Mouse (Mus musculus) megakaryocyte, adult 5-6 weeks (primary cell): Measurements from ENCODE around the gene Aamp. TPM values are rescaled to one million over a fixed set of nuclear protein-coding genes. Genes with fewer than 3 reads are reported as not detected.

Experiments
- ATAC-seq: 2 replicates; pipeline ENCODE4 v1.8.0; 2016; ENCODE audit warnings: mild to moderate bottlenecking, inconsistent platforms; ENCODE audit not compliant: poor library complexity, severe bottlenecking
- total RNA-seq, 2 experiments: library from RNA; stranded (forward) in 1 of 2; stranded (reverse) in 1 of 2; fragments of 153-499, 151-499 nt in 1 of 2; fragments of 221-1000, 200-1000 nt in 1 of 2; gene quantifications; 2 replicates each; pipeline versions ENCODE4 v1.2.3 to v1.2.4; 2015 to 2017

The Aamp gene
- total RNA-seq, 2 experiments from 2014 or later, result 27.8 to 59.5 TPM

DNA sequence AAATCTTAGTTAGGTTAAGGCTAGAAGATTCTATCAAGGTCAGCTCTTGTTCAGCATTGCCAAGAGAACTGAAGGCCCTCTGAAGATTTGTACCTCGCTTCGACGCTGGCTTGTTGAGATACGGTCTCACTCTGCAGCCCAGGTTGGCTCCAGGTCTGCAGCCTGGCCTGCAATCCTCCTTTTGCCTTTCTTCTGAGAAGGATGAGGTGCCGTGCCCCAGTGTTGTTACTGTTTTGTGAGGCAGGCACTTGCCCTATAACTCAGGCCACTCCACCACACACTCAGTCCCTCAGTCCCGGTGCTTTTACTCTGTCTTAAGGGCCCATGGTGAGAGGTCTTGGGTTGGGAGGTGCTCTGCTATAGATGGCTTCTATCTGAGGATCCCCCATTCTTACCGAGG, 17.7 kb upstream of the Aamp start:
- no peak for ATAC-seq

DNA sequence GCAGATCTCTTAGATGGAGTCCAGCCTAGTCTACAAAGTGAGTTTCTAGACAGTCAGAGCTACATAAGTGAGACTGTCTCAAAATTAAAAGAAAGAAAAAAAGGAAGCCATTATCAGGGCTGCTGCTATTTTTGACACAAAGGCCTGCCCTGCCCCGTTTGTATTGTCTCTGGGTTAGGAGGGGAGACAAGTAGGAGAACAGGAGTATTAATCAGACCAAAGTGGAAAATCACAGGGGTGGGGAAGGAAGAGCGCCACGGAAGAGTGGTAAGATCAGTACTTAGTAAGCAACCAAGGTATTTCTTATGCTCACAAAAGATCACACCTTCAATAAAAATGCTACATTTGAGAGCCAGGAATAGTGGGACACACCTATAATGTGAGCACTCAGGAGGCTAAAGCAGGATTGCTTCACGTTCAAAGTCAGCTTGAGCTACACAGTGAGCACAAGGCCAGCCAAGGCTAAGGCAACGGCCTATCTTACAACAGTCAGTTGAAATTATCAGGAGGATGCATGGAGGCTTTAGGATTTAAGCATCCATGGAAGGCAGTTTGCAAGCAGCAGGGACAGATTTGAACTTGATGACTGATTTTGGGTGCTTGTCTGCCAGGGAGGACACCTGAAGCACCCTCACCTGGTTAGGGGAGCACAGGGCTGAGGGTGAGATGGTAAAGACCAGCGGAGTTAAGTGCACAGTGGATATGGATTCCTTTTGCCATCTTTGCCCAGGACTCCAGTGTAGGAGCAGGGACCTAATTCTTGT, 16.0 kb upstream of the Aamp start:
- ATAC-seq, result no peak

DNA sequence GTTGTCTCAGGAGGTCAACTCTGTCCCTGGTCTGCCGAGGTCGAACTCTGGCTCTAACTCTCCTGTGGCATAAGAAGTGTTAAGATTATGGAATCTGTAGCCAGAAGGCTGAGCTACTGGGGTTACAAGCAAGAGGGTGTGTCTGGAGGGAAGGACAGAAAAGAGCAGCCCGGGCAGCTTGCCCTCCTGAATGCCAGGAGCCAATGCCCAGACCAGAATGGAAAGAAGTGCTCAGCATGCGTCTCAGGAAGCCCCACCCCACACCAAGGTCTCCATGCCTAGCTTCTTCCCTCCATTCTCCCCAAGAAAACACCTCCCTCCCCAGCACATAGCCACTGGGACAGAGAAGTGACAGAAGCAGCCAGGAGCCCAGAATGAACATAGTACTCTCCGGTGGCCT, 14.5 kb upstream of the Aamp start:
- ATAC-seq, result no peak

DNA sequence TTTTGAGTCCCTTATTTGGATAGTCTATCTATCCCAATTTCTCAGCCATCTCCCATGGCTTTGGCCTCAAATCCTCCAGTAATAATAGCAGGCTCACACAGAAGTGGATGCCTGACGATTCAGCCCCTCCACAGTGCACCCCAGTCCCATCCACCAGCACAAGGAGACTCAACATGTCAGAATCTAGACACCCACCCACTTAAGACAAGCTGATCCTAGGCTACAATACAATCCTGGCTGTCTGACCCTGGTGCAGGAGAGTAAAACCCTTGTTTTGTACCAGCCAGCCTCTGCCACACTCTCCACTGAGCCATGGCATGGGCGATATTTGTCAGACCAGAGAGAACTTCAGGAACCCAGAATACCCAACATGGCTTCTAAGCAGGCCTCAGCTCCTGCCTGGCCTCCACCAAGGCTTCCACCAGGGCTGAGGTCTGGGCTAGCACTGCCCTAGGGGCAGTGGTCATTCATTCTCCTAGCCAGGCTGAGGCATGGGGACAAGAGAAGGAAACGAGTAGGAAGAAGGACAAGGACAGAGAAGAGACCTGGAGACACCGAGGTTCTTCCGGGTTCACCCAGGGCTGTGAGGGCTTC, 13.7 kb upstream of the Aamp start:
- ATAC-seq, result no peak

DNA sequence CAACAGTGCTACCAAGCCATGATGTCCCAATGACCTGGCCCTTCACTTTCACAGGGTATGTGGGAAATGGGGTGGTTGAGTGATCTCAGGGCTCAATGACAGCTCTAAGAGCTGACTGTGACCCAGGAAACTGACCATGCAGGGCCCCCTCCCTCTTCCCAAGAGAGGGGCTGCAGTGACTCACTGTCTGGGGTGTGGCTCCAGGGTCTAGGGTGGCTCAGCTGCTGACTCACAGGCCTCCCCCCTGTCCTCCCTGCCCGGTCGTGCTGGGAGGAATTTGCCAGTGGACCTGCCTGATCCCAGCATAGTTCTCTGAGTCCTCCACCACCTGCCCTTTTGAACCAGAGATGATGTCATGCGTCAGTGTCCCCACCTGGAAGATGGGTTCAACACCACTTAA, 12.7 kb upstream of the Aamp start:
- ATAC-seq, result no peak

DNA sequence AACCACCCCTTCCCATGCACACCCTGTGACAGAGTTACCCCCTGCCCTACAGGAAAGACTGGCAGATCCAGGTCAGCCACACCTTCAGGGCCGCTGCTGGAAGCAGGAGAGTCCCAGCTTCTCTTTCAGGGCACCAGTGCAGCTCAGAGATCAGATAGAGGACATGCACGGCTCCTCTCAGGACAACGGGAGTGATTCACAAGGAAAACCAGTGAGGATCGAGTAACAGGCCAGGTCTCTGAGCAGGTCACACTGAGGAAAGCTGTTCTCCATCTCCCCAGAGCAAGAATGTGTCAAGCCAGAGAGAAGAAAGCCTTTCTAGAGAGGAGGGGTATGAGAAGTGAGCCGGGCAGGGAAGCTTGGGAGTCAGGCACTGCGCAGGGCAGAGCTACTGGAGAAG, 11.9 kb upstream of the Aamp start:
- no peak for ATAC-seq

DNA sequence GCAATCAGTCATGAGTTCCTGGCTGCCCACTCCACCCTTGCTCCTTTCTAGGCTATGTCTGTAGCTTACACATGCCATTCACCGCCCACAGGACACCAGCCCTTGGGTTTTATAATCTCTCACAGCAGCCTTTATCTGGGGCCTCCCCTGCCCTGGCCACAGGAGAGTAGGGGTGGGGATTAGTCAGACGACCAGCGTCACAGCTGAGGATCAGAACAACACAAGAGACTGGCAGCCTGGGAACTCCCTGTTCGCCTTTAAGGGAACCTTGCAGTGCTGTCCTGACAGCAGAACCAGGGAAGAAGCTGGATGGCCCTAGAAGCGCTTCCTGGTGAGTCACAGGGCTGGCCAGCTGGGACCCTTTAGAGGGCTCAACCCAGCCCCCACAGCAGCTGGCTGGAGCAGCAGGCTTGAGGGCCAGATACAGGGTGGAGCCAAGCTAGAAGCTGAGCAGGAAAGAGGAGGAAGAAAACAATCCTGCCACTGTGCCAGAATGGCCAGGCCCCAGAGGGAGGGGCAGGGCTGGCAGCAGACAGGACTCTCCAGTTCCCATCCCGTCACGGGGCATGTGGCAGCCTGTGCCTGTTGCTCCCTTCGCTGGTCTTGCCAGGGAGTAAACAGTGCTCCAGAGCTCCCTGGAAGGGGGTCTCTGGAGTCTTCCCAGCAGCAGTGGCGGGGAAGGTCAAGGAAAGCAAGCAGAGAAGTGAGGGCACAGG, 11.1 kb upstream of the Aamp start:
- ATAC-seq, result peak; percentile 65

DNA sequence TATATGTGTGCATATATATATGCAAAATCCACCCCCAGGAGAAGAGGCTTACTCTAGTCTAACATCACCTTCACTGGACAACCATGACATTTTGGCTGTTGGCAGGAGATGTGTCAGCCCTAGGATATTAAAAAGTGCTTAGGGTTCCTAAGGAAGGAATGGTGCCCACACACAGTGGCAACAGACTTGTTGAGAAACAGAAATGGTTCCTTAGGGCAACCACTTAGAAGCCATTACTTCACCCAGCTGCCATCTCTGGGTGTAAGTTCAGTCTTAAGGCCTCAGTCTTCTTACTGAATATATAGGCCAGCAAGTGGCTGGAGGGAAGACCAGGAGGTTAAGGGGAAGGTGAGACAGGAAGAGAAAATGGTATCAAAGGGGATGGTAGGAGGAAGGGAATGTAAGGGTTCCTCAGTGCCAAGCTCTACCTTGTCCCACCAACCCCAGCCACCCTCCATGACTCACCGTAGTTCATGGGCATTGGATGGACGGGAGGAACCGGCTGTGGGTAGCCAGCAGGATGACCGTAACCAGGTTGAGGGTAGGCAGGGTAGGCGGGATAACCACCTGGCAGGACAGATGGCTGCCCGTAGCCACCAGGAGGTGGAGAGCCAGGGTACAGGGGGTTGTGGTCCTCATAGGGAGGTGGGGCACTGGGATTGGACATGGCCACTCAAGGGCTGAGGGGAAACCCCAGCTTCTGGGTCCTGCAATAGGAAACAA, 10.4 kb upstream of the Aamp start:
- ATAC-seq, result no peak

DNA sequence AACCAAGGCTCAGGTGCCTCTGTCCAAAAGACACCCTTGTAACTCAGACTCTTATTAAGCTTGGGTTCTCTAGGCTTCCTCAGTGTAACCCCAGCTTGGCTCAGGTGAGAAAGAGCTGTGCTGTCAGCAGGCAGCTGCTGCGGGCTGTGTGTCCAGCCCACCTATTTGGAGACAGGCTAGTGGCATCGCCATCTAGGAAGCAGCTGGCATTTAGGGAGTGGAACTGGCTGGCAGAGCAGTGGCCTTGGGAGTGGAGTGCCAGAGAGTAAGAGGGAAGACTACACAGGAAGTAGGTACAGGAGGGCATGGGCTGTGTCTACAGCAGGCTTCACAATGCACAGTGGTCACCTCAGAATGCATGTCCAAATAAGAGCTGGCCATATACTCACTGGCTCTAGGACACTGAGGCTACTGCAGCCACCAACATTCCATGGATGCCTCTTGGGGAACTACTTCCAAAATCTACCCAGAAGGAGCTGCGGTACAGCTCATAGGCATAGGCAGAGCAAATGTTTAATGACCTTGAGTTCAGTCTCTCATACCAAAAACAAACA, 9.6 kb upstream of the Aamp start:
- no peak for ATAC-seq

DNA sequence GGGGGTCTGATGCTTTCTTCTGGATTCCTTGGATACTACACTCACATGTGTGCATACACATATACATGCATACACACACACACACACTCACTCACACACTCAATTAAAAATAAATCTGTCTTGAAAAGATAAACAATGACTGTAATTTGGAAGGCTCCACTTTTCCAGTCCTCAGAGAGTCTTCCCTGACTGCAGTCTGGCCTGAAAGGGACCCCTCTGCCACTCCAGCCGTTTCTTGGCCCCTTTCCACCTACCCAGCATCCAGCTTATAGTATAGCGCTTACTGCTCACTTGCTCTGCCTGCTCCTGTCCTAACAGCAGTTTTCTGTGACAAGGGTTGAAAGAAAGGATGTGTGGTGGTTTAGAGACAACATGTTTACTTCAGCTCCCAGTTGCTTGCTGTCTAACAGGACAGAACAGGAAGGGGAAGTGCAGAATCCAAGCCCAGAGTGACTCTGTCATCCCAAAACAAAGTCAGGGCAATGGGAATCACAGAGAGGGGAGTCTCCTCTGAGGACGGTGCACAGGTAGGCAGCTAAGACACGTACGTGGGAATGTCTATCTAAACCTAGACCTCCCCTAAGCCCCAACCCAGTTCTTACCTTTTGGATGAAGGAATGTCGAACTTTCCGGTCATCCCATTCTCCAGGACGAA, 8.9 kb upstream of the Aamp start:
- ATAC-seq, result no peak

DNA sequence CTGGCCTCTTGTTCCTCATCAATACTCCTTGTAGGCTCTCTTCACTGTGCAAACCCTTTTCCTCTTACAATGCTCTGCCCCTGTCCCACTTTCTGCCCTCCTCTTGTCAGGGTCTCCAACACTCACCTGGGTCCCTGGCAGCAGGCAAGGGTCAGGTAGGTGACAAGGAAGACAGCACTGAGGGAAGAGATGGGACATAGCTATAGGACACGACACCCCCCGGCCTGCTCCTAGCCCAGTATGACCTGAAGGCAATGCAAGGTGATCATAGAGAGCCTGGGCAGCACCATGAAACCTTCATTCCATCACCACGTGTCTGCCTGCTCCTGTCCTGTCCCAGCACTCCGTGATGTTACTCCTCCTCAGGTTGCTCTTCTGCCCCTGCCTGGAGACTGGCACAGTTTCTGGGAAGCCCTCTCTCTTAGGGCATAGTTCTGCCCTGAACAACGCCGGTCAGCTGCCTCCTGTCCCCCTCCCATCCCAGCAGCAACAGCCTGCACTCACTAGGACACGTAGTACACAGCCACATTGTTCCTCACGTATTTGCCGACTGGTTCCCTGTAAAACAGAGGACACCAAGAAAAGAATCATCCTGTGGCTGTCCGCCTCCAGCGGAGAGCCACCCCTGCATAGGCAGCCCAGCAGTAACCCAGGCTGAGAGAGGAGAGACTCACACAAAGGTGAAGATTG, 7.9 kb upstream of the Aamp start:
- no peak for ATAC-seq

DNA sequence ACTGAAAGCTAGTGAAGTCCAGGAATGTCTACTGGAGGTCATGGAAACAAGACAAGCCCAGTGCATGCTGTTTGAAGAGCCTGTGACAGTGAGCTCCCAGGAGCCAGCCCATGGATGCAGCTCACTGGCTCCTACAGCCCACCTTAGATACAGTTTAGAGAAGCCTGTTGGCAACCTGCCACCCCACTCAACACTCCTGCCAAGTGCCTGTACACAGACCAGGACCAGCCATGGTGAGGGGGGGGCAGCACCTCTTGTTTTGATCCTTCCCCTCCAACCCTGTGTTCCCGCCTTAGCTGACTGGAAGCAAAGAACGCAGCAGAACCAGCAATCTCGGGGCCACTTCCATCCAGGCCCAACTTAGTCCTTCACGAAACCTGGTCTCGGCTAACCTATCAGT, 5.6 kb upstream of the Aamp start:
- ATAC-seq, result no peak

DNA sequence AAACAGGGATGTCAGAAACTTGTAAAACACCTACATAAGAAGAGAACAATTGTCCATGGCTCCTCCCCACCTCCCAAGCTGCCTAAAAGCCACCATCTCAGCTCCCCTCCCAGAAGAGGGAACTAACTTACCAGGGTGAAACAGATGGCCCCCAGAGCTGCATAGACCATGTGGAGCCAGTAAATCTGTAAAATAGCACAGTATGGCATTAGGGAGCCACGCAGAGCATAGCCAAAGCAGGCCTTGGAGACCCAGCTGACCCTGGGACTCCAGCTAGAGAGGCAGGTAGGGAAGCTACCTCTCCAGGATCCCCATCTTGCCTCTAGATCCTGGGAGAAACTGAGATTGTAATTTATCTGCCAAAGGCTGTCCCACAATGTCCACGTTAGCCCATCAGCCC, 5.2 kb upstream of the Aamp start:
- ATAC-seq, result no peak

DNA sequence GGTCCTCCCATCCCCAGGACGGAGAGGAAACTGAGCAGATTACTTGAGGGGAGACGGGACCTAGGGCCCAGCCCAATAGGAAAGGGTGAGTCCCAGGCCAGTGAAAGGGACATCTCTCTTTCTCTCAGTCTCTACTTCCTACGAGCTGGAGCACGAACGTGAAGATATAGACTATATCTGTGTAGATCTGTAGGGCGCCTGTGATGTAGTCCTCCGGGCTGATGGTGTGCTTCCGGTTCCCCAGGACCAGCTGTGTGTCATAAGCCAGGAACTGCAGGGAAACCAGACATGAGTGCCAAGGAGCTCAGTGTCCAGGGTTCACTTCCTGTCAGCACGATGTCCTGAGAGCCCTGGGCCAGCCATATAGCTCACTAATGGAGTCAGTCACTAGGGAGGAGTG, 4.7 kb upstream of the Aamp start:
- no peak for ATAC-seq

DNA sequence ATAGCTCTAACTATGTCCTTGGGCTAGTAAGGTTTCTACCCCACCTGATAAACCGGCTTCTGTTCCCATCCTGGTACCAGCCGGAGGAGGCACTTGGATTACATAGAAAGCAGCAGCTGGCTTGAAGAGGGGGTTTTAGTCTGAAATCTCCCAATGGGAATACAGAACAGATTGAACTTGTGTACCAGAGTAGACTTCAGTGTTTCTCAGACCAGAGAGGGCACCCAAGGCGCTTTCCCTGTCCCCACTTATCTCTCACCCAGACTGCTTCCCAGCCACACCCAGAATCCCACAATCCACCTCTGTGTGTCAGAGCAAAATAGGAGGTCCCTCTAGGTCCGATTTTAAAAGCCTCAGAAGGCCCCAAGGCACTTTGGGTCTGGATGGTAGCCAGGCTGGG, 3.8 kb upstream of the Aamp start:
- no peak for ATAC-seq

DNA sequence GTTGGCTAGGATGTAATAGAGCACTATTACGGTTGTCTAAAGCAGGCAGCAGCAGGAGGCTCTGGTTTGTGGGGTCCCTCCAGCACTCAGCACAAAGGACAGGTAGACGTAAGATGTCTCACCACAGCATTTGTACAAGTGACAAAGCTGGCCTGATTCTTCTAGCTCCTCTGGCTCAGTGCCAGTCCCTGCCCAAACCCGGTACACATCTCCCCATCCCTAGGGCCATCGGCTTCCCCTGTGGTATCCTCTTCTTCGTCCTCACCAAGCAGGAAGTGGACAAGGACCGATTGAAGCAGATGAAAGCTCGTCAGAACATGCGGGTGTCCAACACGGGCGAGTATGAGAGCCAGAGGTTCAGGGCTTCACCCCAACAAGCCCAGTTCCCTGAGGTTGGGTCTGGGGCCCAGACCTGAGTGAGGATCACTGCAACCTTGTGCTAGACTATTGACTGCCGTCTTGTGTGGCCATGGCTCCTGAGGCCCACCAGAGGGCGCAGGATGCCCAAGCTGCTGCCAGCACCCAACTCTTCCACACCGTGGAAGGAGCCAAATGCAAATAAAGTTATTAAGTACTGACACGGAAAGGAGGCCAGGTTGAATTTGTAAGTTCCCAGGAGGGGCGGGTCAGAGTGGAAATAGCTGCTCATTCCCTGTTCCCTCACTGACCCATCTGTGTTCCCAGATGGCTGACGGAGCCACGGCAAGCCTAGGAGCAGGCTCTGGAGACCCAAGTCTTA, 2.5 kb upstream of the Aamp start:
- ATAC-seq, result peak; percentile 33; the same call in 1 of the 2 replicates

DNA sequence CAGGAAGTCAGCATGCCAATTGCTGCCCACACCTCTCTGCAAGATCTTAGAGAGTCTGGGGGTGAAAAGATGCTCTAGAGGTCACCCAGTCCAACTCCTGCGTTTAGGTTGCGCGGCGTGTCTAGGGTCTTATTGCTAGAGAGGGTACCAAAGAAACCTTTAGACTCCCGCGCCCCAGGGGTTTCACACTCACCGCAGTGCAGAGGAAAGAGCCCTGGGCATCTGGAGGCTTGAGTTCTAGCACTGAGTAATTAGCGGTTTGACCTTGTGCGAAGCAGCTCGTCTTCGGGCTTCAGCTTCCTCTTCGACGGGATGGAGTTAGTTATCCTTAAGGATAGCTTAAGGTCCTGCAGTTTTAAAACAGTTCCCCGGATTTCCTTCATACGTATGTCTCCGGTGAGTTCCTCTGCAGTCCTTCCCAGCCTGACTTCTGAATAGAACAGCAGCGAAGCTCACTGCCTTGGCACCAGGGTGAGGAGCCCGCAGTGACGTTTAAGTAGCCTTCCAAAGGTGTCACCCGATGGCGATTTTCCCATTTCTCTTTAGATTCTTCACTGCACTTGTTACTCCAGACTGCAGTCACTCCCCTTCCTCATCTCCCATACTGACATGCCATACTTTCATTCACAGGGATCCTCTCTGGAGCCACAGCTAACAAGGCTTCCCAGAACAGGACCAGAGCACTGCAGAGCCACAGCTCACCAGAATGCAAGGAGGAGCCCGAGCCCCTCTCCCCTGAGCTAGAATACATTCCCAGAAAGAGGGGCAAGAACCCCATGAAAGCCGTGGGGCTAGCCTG, 873 bp upstream of the Aamp start:
- ATAC-seq, result no peak

DNA sequence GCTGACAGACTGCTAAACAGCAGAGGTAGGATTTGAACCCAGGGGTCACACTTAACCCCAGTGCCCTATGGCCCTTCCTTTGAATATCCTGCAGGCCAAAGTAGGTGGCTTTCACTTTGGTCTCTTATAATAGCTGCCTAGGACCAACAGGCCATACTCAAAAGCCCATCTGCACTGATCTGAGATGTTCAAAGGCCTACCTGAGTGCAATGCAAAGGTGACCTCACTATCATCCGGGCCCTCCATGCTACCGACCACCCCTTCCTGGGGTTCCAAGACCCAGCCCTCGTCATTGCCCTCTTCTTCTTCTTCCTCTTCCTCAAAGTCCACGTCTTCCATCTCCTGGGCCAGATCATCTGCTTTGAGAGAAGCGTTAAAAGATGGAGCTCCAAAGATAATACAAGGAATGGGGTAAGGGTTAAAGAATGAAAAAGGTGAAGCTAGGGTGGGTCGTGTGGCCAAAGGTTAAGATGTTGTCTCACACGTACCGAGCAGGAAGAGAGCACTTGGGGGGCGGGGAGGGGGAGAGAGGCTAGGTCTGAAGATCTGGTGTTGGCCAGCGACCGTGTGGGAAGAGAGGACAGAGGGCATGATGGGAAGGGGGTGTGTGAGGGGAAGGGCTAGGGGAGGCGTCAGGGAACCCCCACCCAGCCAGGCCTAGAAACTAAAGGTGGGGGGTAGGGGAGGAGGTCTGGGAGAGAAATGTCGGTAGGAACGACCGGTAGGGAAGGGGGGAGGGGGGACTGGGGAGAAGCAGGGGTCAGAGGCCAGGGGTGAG, 663 bp downstream of the Aamp start:
- ATAC-seq, result peak; percentile 6
